Mouse (Mus musculus) mature B cell (primary cell): ENCODE data around the gene Olfr31.

Source experiments
- in situ Hi-C: fragments of 300-500 bp; cut with MboI; formaldehyde crosslinking; loops from 2 replicates; pipeline ENCODE4 v1.14.3; 2019

The Olfr31 gene

DNA sequence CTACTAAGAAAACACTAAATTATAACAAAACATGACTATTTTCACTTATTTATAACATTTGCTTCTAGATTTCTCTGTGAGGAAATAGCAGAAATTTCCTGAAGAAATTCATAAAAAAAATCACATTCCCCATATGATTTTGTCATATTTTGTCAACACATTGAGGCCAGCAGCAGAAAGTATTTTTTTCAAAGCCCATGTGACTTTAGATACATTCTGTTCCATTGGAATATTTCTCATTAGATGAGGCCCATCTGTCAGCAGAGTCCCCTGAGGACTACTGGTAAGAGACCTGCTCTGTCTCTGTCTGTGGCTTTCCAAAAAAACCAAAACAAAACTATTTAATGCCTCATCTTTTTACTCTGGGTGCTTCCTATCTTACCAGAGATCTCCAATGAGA lies at the start of gene Olfr31:
Gene Olfr31, plus strand, starts transcription at position 301 of the 400 bp plus-strand sequence.
- in situ Hi-C loops: no loop called here

DNA sequence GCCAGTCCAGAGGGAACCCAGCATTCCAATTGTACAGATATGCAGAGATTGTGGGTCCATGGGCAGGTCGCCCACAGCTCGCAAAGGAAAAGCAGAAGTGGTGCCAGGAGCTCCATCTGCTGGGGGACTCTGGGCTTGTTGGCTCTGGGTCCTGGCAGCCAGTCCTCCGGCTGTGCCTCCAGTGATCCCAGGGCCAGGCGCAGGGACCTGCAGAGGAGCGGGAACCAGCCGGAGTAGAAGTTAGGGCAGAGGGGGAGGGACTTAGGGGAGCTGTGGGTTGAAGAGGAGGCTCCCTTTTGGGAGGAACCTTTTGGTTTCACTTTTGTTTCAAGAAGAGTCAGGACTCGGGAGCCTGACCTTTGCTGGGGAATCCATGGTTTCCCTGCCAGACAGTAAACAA lies 28.2 kb upstream of the Olfr31 start:
- in situ Hi-C loops: no loop called here

DNA sequence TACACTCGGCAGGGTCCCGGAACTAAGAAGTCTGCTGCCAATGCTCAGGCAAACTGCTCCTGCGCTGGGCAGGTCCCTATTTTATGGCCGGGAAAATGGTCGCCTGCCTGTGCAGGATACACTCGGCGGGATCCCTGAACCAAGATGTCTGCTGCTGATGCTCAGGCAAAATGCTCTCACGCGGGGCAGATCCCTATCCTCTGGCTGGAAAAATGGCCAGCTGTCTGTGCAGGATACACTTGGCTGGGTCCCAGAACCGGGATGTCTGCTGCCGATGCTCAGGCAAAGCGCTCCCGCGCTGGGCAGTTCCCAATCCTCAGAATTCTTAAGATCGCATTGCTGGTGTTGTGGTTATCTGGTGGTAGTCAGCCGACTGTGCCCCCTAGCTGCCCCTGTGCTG lies 13.7 kb upstream of the Olfr31 start:
- in situ Hi-C loops: no loop called here

DNA sequence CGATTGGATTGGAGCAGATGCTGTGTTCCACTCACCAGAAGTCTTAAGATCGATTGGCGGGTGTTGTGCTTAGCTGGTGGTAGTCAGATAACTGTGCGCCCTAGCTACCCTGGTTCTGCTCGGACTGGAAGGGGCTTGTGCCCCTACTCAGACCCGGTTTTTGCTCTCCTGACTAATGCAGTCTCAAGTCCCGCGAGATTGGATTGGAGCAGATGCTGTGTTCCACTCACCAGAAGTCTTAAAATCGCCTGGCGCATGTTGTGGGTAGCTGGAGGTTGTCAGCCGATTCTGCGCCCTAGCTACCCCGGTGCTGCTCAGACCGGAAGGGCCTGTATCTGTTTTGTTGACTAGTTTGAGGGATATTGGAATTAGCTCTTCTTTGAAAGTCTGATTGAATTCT lies 13.2 kb upstream of the Olfr31 start:
- in situ Hi-C loops: no loop called here

DNA sequence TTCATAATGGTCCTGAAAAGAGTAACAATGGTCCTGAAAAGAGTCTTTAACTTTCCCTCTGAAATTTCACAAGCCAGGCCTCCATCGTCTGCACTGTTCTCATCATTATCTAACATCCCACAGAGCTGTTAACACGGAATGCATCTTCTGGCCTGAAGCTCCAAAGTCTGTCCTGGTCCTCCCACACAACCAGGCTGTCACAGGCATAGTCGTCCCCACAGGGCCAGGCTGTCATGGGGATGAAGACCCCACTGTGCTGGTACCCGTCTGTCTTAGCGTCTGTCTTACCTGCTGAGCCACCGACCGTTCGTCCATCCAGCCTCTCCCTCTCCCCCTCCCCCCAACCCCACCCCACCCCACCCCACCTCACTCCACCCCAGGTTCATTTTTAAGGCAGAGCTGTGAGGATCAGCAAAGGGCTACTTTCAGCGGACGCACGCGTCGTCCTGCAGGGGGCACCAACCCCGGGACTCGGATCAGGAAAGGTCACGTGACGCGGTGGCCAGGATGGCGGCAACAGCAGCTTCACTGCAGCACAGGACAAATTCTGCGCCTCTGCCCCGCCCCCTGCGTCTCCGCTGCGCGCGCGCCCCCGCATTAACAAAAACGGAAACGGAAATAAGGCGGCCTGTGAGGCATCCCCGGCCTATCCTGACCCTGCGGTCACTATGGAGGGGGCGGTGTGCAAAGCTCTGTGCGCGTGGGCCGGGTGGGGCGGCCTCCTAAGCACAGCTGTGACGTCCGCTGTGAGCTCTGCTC lies 22.7 kb downstream of the Olfr31 start:
- in situ Hi-C loops: loop anchor here (25.0 kb wide), 1 partner anchor 233 kb away; the partner anchor contains the start of gene Psmd6

DNA sequence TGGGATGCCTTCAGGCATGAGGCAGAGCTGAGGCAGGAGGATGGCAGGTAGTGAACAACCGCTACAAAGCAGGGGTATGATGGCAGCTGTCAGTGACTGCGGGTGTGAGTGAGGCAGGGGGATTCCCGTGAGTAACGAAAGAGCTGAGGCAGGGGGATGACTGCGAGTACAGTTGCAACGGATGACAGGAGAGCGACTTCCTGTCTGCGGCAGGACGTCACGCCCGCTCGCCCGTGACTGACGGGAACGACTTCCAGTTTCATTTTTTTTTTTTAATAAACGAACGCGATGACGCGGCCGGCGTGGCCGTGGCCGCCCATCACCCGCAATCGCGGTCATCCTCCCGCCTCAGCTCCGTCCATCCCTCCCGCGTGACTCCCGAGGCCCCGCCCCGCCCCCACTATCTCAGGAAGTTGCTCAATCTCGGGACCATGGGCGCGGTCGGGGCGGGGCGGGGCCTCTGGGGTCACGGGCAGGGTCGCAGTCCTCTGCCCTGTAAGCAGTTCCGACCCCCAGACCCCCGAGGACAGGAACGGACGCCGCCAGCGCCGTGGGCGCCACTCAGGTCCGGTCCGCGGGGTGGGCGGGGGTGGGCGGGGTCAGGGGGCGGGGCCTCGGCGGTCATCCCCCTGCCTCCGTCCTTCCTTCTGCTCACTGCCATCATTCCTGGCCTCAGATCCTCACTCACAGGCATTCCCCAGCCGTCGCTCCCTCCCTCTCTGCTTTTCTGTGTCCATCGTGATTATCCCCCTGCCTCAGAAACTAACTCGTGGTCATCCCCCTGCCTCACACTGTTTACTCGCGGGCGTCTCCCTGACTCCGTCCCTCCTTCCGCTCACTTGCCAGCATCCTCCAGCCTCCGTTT lies 23.6 kb downstream of the Olfr31 start, which contains the start of gene Il3ra:
Gene Il3ra, plus strand, starts transcription at position 328 of the 865 bp plus-strand sequence.
- in situ Hi-C loops: loop anchor here (25.0 kb wide), 1 partner anchor 234 kb away; the partner anchor contains the start of gene Psmd6

DNA sequence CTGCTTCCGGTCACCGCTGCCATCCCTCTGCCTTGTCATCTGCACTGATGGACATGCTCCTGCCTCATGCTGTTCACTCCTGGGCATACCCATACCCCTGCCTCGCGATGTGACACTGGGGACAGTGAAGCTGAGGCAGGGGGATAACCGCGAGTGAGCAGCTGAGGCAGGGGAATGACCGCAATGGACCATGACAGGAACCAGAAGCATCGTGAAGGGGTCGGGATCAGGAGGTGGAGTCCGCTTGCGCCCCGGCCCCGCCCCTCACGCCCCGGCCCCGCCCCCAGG lies 24.1 kb downstream of the Olfr31 start:
- in situ Hi-C loops: loop anchor here (25.0 kb wide), 1 partner anchor 234 kb away; the partner anchor contains the start of gene Psmd6

DNA sequence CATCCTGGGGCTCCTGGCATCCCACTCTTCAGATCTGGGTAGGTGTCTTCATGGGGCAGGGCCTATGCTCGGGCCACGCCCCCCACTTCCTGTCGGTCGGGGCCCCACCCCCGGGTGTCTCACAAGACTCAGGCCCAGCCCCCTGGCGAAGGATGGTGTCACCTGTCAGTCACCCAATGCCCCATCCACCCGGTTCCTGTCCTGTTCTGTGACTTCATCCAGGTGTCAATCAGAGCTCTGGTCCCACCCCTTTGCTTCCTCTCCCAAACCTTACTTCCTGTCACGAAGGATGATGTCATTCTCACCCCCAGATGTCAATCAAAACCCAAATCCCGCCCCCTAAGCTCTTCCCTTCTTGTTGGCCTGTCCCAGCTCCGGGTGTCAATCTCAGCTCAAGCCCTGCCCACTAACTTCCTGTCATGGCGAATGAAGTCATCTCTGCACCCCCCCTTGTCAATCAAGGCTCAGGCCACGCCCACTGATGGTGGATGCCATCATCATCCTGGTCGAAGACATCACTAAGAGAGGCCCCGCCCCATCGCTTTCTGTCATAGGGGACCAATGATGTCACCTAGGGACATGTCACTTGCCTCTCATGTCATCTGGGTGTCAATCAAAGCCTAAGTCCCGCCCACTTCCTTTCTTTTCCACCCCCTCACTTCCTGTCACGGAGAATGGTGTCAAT lies 24.7 kb downstream of the Olfr31 start:
- in situ Hi-C loops: loop anchor here (25.0 kb wide), 1 partner anchor 235 kb away; the partner anchor contains the start of gene Psmd6

DNA sequence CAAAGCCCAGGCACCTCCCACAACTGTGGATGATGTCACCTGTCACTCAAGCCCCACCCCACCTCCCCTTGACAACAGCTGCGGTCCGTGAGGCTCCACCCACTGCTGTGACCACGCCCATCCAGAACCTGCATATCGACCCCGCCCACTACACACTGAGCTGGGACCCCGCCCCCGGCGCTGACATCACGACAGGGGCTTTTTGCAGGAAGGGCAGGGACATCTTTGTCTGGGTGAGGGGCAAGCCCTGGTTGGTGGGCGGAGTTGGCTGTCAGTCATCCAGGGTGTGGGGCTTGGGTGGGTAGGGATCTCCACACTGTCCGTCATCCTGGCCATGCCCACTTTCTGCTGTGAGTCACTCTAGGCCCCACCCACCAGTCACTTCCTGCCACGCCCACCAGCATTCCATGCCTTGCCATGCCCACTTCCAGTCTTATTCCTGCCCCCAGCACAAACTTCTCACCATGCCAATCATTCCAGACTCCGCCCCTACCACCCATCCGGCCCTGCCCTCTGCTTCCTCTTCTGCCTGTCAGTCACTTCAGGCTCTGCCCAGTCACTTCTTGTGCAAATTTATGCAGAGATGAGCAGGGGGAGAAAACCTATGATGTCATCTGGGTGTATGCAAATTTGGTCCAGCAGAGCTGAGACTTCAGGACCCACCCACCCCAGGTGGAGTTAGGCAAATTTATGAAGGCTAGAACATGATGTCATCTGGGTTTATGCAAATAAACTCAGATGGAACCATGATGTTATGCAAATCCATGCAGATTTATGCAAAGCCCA lies 25.4 kb downstream of the Olfr31 start:
- in situ Hi-C loops: loop anchor here (25.0 kb wide), 1 partner anchor 236 kb away; the partner anchor contains the start of gene Psmd6

DNA sequence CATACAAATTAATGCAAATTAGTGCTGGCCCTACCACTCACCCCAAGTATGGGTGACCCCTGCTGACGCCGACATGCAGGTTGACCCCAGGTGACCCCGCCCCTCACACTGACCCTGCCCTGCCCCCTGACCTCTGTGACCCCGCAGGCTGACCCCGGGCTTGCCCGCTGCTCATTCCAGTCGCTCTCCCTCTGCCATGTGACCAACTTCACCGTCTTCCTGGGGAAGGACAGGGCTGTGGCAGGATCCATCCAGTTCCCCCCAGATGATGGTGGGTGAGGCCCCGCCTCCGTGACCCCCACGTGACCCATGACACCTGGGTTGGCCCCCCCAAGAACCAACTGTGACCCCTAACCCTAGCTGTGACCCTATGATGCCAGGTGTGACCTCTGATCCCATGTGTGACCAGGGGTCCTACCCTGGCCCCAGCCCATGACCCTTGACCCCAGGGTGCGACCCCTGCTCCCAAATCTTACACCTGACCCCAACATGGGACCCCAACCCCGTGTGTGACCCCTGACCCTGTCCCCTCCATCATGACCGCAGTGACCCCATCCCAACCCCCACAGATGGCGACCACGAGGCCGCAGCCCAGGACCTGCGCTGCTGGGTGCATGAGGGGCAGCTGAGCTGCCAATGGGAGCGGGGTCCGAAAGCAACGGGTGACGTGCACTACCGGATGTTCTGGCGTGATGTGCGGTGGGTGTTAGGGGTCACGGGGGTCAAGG lies 26.2 kb downstream of the Olfr31 start:
- in situ Hi-C loops: loop anchor here (25.0 kb wide), 1 partner anchor 237 kb away; the partner anchor contains the start of gene Psmd6

DNA sequence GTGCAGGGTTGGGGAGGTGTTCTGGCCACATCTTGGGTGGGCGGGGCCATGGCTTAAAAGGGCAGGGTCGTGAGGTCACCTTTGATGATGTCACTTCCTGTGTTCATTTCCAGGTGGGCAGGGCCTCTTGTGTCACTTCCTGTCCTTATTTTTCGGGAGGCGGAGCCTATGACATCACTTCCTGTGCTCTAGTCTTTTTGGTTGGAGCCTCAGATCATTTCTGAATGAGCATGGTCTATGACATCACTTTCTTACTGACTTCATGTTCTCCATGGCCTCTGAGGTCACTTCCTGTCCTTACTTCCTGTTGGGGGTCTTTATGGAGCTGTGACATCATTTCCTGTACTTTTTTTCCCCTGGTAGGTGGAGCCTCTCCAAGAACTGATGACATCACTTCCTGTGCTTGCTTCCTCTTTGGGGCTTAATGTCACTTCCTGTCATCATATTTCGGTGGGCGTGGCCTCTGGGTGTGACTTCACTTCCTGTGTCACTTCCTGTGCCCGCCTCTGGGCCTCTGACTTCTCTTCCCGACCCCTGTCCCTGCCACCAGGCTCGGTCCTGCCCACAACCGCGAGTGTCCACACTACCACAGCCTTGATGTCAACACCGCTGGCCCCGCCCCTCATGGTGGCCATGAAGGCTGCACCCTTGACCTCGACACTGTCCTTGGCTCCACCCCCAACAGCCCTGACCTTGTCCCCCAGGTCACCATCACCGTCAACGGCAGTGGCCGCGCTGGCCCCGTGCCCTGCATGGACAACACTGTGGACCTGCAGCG lies 27.0 kb downstream of the Olfr31 start:
- in situ Hi-C loops: loop anchor here (25.0 kb wide), 1 partner anchor 237 kb away; the partner anchor contains the start of gene Psmd6

DNA sequence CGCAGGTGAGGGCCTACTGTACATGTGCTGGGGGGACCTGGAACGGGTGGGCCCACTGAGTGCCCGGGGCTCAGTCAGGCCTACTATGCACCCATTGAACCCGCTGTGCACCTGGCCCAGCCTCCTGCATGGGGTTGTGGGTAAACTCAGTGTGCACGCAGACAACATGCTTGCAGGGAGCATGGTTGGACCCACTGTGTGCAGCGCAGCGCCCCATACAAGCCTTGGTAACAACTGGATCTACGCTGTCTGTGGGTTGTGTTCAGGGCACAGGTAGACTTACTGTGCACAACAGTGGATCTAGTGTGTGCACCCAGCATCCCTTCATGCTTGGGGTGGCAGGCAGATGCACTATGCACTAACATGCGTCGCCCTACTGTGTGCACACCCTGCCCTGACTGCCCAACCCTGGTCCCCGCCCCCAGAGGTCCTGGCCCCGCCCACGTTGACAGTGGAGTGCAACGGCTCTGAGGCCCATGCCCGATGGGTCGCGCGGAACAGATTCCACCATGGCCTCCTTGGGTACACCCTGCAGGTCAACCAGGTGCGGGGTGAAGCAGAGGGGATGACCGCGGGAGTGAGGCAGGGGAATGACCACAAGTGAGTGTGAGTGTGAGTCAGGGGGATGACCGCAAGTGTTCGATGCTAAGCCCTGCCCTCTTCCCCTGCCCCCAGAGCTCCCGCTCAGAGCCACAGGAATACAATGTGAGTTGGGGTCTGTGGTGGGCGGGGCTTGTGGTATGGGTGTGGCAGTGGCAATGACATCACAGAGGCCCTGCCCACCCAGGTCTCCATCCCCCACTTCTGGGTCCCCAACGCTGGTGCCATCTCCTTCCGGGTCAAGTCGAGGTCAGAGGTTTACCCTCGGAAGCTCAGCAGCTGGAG lies 27.9 kb downstream of the Olfr31 start:
- in situ Hi-C loops: no loop called here

DNA sequence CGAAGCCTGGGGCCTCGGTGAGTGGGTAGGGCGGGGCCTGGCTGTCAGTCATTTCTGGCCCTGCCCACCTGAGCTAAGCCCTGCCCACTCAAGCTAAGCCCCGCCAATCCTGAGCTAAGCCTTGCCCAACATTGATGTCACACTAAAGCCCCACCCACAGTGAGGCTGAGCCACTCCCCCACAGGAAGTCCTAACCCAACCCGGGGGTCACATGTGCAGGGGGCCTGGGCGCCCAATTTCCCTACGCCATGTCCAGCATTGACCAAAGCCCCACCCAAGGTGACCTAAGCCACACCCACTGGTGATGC lies 28.5 kb downstream of the Olfr31 start:
- in situ Hi-C loops: no loop called here

DNA sequence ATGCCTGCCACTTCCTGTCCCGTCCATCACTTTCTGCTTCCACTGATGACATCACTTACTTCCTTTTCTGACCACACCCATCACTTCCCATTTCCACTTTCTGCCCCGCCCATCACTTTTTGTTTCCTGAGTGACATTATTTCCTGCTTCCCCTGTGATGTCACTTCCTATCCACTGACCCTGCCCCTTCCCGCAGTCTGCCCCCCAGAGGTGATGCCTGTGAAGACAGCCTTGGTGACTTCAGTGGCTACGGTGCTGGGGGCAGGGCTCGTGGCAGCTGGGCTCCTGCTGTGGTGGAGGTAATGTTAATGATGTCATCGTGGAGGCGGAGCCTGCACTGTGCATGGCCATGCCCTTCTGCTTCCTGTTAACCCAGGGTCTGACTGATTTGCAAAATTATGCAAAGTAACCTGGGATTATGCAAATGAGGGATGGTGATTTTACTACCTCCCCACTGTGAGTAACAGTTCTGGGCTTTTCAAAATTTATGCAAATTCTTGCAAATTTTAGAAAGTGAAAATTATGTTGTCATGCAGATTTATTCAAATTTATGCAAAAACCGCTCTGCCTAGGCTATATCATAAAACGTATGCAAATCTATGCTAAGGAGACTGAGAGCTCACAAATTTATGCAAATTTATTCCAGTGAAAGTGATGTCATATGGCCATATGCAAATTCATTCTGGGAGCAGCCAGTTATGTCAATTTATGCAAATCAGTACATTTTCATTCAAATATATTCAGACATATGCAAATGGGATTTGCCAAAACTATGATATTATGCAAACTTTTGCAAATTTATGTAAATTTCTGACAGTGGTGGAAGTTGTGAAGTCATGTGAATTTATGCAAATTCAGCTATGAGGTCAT lies 29.3 kb downstream of the Olfr31 start:
- in situ Hi-C loops: no loop called here

DNA sequence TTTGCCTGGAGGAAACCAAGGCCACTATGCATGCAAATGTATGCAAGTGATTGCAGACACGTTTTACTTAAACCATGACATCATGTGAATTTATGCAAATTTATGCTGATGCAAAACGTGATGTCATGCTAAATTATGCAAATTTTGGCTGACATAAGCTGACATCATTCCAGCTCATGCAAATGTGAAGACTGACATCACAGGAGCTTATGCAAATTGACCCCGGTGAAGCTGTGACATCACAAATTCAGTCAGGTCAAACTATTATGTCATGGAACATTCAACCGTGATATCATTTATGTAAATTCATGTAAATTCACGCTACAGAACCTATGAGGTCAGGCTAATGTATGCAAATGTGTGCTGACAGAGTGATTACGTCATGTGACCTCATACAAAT lies 30.0 kb downstream of the Olfr31 start:
- in situ Hi-C loops: no loop called here

DNA sequence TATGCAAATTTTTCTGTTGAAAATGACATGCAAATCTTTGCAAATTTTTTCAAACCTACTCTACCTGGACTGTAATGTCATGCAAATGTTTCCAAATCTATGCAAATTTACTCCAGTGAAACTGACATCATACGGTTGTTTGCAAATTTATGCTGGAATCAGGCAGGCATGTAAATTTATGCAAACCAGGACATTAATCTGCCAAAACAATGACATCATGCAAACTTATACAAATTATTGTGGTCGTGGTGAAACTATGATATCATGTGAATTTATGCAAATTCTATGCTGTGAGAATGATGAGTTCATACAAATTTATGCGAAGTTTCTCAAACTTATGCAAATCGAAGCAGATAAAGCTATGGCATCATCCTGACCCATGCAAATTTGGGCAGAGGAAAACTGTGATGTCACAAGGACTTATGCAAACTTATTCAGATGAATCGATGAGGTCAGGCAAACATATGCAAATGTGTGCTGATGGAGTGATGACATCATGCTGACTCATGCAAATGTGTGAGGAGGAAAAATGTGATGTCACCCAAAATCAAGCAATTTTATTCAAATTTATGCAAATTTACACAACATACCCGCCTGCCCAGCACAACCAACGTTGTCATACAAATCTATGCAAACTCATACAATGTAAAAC lies 30.6 kb downstream of the Olfr31 start:
- in situ Hi-C loops: no loop called here

DNA sequence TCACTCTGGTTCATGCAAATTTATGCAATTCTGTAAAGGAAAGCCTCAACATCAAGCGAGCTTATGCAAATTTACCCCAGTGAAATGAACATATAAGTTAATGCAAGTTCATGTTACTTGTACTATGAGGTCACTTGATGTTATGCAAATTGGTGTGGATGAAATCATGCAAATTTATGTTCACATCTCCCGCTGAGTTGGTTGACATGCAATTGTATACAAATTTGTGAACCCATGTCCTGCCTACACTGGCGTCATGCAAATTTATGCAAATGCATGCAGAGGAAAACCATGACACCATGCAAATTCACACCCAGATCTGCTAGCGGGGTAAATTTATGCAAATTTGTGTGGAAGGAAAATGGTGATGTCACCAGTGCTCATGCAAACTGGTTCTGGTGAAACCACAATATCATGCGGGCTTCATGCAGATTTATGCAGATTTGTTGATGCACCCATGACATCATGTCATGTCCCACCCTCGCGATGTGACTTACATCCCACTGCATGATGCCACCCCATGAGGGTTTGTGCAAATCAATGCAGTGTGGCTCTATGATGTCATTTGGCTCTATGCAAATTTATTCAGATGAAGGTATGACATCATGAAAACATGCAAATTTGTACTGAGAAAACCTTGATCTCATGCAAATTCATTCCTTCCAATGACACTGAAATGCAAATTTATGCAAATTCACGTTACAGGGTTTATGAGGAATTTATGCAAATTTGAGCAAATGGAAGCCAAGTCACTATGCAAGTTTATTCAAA lies 31.3 kb downstream of the Olfr31 start:
- in situ Hi-C loops: no loop called here
